ENCODE assay signal across 9 mouse cellular contexts in the genomic region with DNA sequence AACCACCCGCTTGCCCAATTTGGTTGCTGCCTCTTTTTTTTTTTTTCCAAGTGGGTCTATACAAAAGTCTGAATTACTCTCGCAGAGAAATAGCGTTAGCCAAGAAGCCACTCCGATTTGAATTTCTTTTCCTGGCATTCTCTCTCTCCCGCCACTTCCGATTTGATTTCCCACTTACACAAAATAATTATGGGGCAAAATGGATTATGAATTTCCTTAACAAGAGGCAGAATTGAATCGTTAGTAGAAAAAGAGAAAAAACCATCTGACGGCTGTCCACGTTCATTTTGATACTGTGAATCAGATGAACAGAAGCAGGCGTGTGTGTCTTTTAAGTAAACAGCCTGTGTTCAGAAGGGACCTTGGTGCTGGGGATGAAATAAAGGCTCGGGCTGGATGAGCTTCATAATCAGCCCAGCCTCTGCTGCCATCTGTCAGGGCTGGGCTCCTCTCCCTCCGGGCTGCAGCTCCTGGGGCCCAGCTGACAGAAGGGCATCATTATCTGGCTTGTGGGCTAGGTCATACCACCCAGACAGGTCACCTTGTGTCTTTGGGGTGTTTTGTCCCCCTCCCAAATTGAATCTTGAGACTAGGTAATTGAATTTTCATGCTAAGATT.
DNase-seq lines count a peak whose midpoint lies in the region; ATAC-seq lines count a peak whose summit lies in the region.
"Had no signal": no experiment of that assay in that cellular context is flagged by ENCODE, and none has a peak within 500 bp of the region (broad histone marks: within the 10 kb centered on the region; RNA-seq: fewer than 3 reads in every experiment).

No protein-coding gene starts in this region.

- H3K27ac ChIP-seq in hindbrain, embryonic 12.5 days: peak overlapping the region; percentile 75
- peak overlapping the region; percentile 39; the same call in 1 of the 2 replicates for H3K27ac ChIP-seq in midbrain, embryonic 15.5 days

- intact Hi-C loops in heart, postnatal 14 days (cut with DNase I): no loop called here

- H3K4me1 ChIP-seq in hindbrain, embryonic 12.5 days: peaks cover 12% of the 10 kb centered on the region
- H3K4me1 ChIP-seq in midbrain, embryonic 15.5 days: peaks cover 15% of the 10 kb centered on the region

- no peak overlapping the region for H3K4me3 ChIP-seq in hindbrain, embryonic 12.5 days
- no peak overlapping the region for H3K4me3 ChIP-seq in midbrain, embryonic 15.5 days

- H3K27me3 ChIP-seq in hindbrain, embryonic 12.5 days: no peaks in the 10 kb centered on the region
- no peaks in the 10 kb centered on the region for H3K27me3 ChIP-seq in midbrain, embryonic 15.5 days (replicated peaks)

- WGBS in hindbrain, embryonic 12.5 days: 41% methylated on average over 12 of the region's 12 CpGs
- WGBS in midbrain, embryonic 15.5 days: 15% methylated on average over 12 of the region's 12 CpGs

- DNase-seq in gastrocnemius, postnatal 10 days: peak; percentile 16
- no peak for DNase-seq in gastrocnemius, postnatal 25 days
- DNase-seq in cerebellum, adult 9-11 months: peak; percentile 13
- no peak for DNase-seq in adrenal gland, adult 2 months
- no peak for DNase-seq in heart, postnatal 14 days
- DNase-seq in natural killer cell, adult 2 months (ENCODE audit: low spot score in 2 of 2): no peak
- DNase-seq: adrenal gland, postnatal 36 days had no signal

- no peak overlapping the region for H3K9ac ChIP-seq in hindbrain, embryonic 12.5 days
- 0 out of 2 replicates have a peak overlapping the region, but pooled peaks have one; percentile 5 for H3K9ac ChIP-seq in midbrain, embryonic 15.5 days

- H3K9me3 ChIP-seq in hindbrain, embryonic 12.5 days (replicated peaks): no peaks in the 10 kb centered on the region
- no peaks in the 10 kb centered on the region for H3K9me3 ChIP-seq in midbrain, embryonic 15.5 days

- peak overlapping the region; percentile 6; the same call in 1 of the 2 replicates for H3K4me2 ChIP-seq in hindbrain, embryonic 12.5 days (replicated peaks)
- peak overlapping the region; percentile 36 for H3K4me2 ChIP-seq in midbrain, embryonic 15.5 days

- peak; percentile 83 for ATAC-seq in hindbrain, embryonic 12.5 days (ENCODE audit: low FRiP score)
- ATAC-seq in midbrain, embryonic 15.5 days (replicated peaks): peak; percentile 89

- no peaks in the 10 kb centered on the region for H3K36me3 ChIP-seq in hindbrain, embryonic 12.5 days
- H3K36me3 ChIP-seq in midbrain, embryonic 15.5 days (replicated peaks): no peaks in the 10 kb centered on the region

Comparison
In these comparisons a context has a peak if more than half of its experiments do, and no peak if none do; other contexts are left out.
1. DNase-seq: peak in gastrocnemius, postnatal 10 days (single experiment) and cerebellum, adult 9-11 months (single experiment); none in gastrocnemius, postnatal 25 days (single experiment), adrenal gland, adult 2 months (single experiment), heart, postnatal 14 days (0 of 2) and natural killer cell, adult 2 months (0 of 2).